Mouse (Mus musculus) hindbrain, embryonic 12.5 days (tissue): Measurements from ENCODE around the gene Plxdc2. TPM values are rescaled to one million over a fixed set of nuclear protein-coding genes. Genes with fewer than 3 reads are reported as not detected.

Source experiments
- ATAC-seq: fragments of 200-750 bp; cut with Nextera tagmentation; 2 replicates; pipeline ENCODE4 v1.8.0; 2017; ENCODE audit warnings: moderate TSS enrichment; ENCODE audit not compliant: low FRiP score
- H3K27ac ChIP-seq: fragments of 300-500 bp; sonication (generic); 2 replicates; pipeline ENCODE4 v1.5.1; 2016; ENCODE audit warnings: mild to moderate bottlenecking
- H3K27me3 ChIP-seq: fragments of 300-500 bp; sonication (generic); 2 replicates; pipeline ENCODE4 v1.6.1; 2016; ENCODE audit warnings: mild to moderate bottlenecking
- H3K36me3 ChIP-seq: fragments of 300-500 bp; sonication (generic); 2 replicates; pipeline ENCODE4 v1.6.1; 2016; ENCODE audit warnings: mild to moderate bottlenecking
- H3K4me1 ChIP-seq: fragments of 300-500 bp; sonication (generic); 2 replicates; pipeline ENCODE4 v1.6.1; 2016
- H3K4me2 ChIP-seq: fragments of 300-500 bp; sonication (generic); replicated peaks from 2 replicates; pipeline ENCODE4 v1.6.1; 2016; ENCODE audit warnings: mild to moderate bottlenecking
- H3K4me3 ChIP-seq: fragments of 300-500 bp; sonication (generic); 2 replicates; pipeline ENCODE4 v1.5.1; 2016; ENCODE audit warnings: mild to moderate bottlenecking
- H3K9ac ChIP-seq: fragments of 300-500 bp; sonication (generic); 2 replicates; pipeline ENCODE4 v1.6.1; 2016; ENCODE audit warnings: mild to moderate bottlenecking, moderate library complexity
- H3K9me3 ChIP-seq: fragments of 300-500 bp; sonication (generic); replicated peaks from 2 replicates; pipeline ENCODE4 v1.6.1; 2016; ENCODE audit warnings: mild to moderate bottlenecking
- WGBS: fragments of 180-500 bp; shearing (Covaris S2); methylation state at CpG from one replicate; pipeline ENCODE4 v1.1.7; 2016; 5-methylcytosine and 5-hydroxymethylcytosine counted together
- polyA plus RNA-seq: library from polyadenylated mRNA; unstranded; fragments of >200 nt; fragmentation: Nextera tagmentation; extraction: Ambion mirVana; gene quantifications from 2 replicates; pipeline ENCODE4 v1.2.1, GENCODE M21; 2016

Gene Plxdc2
- polyA plus RNA-seq, 1 experiment from 2014 or later = 27.3 TPM

- WGBS = 54% methylated on average over 4 of the region's 4 CpGs
- Histone ChIP-seq H3K36me3 (no peaks in the 10 kb centered on the region), H3K9ac (no peak overlapping the region), H3K4me2 (no peak overlapping the region), H3K4me3 (no peak overlapping the region), H3K27me3 (no peaks in the 10 kb centered on the region), H3K27ac (no peak overlapping the region), H3K4me1 (0 out of 2 replicates have a peak, but pooled peaks cover 2% of the 10 kb centered on the region), H3K9me3 (no peaks in the 10 kb centered on the region)
- ATAC-seq = no peak
Observed at GRCm38 (mm10) chr2:16365830-16366401, 9.8 kb downstream of the Plxdc2 start.

DNA sequence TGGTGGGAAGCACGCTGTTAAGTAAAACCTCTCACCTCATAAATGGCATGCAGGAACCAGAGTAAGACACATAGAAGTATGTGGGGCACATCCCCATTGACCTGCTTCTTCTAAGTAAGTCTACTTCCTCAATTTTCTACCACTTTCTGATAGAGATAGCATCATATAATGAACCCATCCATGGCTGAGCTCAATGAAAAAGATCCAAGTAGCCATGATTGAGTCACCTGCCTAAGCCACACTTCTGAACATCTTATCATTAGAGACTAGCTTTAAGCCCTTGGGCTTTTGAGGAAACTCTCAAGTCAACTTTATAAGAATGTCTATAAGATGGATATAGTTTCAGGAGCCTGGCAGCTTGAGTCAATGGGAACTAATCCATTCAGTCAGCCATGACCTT, 14.3 kb downstream of the Plxdc2 start:
- no peak overlapping the region for H3K27ac ChIP-seq
- H3K9me3 ChIP-seq = no peaks in the 10 kb centered on the region
- 88% methylated on average over 1 of the region's 1 CpGs for WGBS
- H3K9ac ChIP-seq = no peak overlapping the region
- no peak overlapping the region for H3K4me2 ChIP-seq
- H3K36me3 ChIP-seq = no peaks in the 10 kb centered on the region
- H3K27me3 ChIP-seq = no peaks in the 10 kb centered on the region
- ATAC-seq = no peak
- H3K4me1 ChIP-seq = 0 out of 2 replicates have a peak, but pooled peaks cover 2% of the 10 kb centered on the region
- H3K4me3 ChIP-seq = no peak overlapping the region

GRCm38 (mm10) chr2:16374288-16374687, 18.2 kb downstream of the Plxdc2 start:
- no peaks in the 10 kb centered on the region for H3K36me3 ChIP-seq
- H3K4me2 ChIP-seq = no peak overlapping the region
- ATAC-seq = no peak
- no peak overlapping the region for H3K9ac ChIP-seq
- no peak overlapping the region for H3K4me3 ChIP-seq
- H3K27me3 ChIP-seq = no peaks in the 10 kb centered on the region
- H3K9me3 ChIP-seq = no peaks in the 10 kb centered on the region
- no peaks in the 10 kb centered on the region for H3K4me1 ChIP-seq
- H3K27ac ChIP-seq = no peak overlapping the region

DNA sequence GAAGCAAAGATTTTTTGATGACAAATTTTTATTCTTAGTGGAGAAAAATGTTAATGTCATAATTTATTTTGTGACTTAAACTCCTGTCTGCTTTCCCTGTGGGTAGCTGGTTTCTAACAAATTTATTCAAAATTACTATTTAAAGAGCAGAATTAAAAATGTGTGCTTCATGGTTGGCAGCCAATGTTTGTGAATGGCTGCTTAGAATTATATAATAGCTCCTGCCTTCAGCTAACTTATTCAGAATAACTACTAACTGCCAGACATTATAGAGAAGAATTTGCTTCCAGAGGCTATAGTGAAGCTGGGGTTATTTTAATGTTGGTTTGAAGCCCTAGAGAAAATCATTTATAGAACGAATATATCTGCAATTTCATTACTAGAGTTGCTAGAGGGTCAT, 30.1 kb downstream of the Plxdc2 start:
- Histone ChIP-seq H3K4me3 (no peak overlapping the region), H3K27ac (no peak overlapping the region), H3K27me3 (no peaks in the 10 kb centered on the region), H3K36me3 (no peaks in the 10 kb centered on the region), H3K4me2 (no peak overlapping the region), H3K9me3 (no peaks in the 10 kb centered on the region), H3K4me1 (no peaks in the 10 kb centered on the region), H3K9ac (no peak overlapping the region)
- WGBS = 71% methylated on average over 1 of the region's 1 CpGs
- ATAC-seq = no peak

DNA sequence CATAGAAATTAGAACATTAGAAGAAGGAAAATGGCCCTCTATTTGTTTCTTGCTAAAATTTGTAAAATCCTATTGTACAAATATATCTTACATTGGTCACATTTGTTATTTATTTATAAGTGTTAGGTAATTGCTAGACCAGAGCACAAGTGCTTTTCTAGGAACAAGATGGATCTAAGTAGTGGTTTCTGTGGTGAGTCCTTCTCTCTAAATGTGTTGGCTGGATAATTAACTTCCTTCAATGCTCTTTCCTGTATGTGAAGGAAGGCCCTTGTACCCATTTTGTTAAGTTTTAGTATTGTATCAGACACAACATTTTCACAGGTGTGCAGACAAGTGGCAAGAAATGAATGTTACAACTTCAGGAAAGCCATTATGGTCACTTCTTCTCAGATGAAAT, 30.6 kb downstream of the Plxdc2 start:
- H3K27ac ChIP-seq = no peak overlapping the region
- no peak overlapping the region for H3K4me3 ChIP-seq
- H3K4me2 ChIP-seq = no peak overlapping the region
- H3K9ac ChIP-seq = no peak overlapping the region
- no peaks in the 10 kb centered on the region for H3K36me3 ChIP-seq
- no peak for ATAC-seq
- H3K9me3 ChIP-seq = no peaks in the 10 kb centered on the region
- no peaks in the 10 kb centered on the region for H3K4me1 ChIP-seq
- no peaks in the 10 kb centered on the region for H3K27me3 ChIP-seq

- H3K36me3 ChIP-seq = no peaks in the 10 kb centered on the region
- H3K27me3 ChIP-seq = no peaks in the 10 kb centered on the region
- H3K9ac ChIP-seq = no peak overlapping the region
- no peak overlapping the region for H3K4me3 ChIP-seq
- H3K4me2 ChIP-seq = no peak overlapping the region
- H3K4me1 ChIP-seq = no peaks in the 10 kb centered on the region
- H3K27ac ChIP-seq = no peak overlapping the region
- no peak for ATAC-seq
- no peaks in the 10 kb centered on the region for H3K9me3 ChIP-seq
Observed at GRCm38 (mm10) chr2:16387787-16388186, 31.7 kb downstream of the Plxdc2 start.

- Histone ChIP-seq H3K27me3 (no peaks in the 10 kb centered on the region), H3K4me3 (no peak overlapping the region), H3K9me3 (no peaks in the 10 kb centered on the region), H3K4me2 (no peak overlapping the region), H3K4me1 (no peaks in the 10 kb centered on the region), H3K36me3 (no peaks in the 10 kb centered on the region), H3K27ac (no peak overlapping the region), H3K9ac (no peak overlapping the region)
- no peak for ATAC-seq
- WGBS = 92% methylated on average over 3 of the region's 3 CpGs
Observed at GRCm38 (mm10) chr2:16397501-16397900, 41.4 kb downstream of the Plxdc2 start.

DNA sequence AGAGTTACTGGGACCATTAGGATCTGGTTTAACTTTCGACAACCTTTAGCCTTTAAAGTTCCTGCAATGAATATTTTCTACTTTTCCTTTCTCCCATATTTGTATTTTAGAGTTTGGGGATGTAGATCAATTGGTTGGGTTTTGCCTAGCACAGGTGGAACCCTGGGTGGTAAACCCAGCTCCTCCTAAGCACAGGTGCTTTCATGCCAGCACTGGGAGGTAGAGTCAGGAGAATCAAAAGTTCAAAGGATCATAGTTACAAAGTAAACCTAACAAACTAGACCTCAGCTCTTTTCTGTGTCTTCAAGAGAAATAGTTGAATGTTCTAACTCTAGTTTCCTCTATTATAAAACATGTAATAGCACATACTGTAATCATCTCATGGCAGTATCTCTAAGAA, 41.9 kb downstream of the Plxdc2 start:
- no peak overlapping the region for H3K9ac ChIP-seq
- H3K4me3 ChIP-seq = no peak overlapping the region
- H3K27ac ChIP-seq = no peak overlapping the region
- H3K4me2 ChIP-seq = no peak overlapping the region
- no peaks in the 10 kb centered on the region for H3K36me3 ChIP-seq
- no peaks in the 10 kb centered on the region for H3K9me3 ChIP-seq
- ATAC-seq = no peak
- H3K27me3 ChIP-seq = no peaks in the 10 kb centered on the region
- 93% methylated on average over 1 of the region's 1 CpGs for WGBS
- H3K4me1 ChIP-seq = no peaks in the 10 kb centered on the region

DNA sequence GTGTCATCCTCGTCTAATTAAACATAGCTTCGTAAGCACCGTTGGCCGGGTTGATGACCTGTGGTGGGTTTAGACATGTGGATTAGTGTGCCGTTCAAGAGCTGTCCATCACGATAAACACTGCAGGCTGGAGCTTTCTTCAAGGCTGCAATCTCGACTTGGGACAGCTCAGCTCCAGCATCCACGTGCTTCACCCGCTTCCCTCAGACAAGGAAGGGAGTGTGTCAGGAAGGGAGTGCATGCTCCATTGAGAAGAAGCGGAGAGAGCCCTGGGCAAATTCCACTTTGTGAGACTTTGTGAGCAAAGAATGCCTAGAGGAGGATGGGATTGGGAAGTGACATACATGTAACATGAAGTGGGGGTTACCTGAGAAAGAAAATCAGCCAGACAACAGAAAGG, 42.8 kb downstream of the Plxdc2 start:
- H3K9ac ChIP-seq = no peak overlapping the region
- no peaks in the 10 kb centered on the region for H3K4me1 ChIP-seq
- no peak overlapping the region for H3K4me3 ChIP-seq
- H3K9me3 ChIP-seq = no peaks in the 10 kb centered on the region
- ATAC-seq = no peak
- H3K27ac ChIP-seq = no peak overlapping the region
- H3K4me2 ChIP-seq = no peak overlapping the region
- no peaks in the 10 kb centered on the region for H3K27me3 ChIP-seq
- H3K36me3 ChIP-seq = no peaks in the 10 kb centered on the region
- 79% methylated on average over 10 of the region's 10 CpGs for WGBS

DNA sequence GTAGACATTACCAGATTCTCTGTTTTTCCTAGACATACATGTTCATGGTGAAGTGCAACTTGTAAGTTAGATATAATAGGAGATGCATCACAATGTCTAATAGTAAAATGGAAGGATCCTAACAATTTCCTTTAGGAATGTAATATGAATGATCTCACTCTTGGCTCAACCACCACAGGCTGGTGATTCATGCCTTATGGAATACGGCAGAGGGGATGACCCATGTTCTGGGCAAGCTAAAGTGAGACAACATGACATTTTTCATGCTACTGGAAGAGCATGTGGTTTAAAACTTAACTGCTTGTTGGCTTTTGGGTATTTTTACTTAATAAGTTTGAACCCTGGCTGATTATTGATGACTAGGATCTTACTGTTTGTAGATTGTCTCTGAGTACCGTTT, 50.4 kb downstream of the Plxdc2 start:
- ATAC-seq = no peak
- no peaks in the 10 kb centered on the region for H3K27me3 ChIP-seq
- no peaks in the 10 kb centered on the region for H3K36me3 ChIP-seq
- no peak overlapping the region for H3K4me2 ChIP-seq
- no peak overlapping the region for H3K9ac ChIP-seq
- no peaks in the 10 kb centered on the region for H3K9me3 ChIP-seq
- H3K27ac ChIP-seq = no peak overlapping the region
- WGBS = 81% methylated on average over 2 of the region's 2 CpGs
- H3K4me1 ChIP-seq = no peaks in the 10 kb centered on the region
- H3K4me3 ChIP-seq = no peak overlapping the region

DNA sequence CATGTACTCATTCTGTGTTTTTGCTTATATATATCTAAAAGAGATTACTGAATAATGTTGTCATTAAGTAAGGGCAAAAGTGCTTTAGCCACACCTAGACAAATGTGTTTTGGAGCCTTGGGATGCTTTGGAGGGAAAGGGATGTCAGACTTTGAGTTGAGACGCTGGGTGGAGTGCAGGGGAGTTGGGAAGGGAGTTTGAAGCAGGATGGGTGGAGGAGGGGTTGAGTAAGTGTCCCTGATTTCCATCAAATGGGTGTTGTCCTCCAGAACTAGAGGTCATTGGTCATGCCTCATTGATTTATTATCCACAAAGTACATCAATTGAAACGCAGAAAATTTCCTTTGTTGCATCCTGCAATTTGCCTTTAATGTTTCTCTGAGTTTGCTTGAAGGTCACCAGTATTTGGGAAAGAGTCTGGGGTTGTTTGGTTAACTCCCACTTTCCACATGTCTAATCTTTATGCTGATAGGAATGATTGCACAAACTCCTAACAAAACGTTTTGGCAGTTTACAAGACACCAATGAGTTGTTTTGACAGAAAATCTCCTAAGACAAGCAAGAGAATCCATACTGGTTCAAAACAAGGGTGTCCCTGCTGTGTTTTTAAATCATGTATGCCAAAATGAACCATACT, 58.4 kb downstream of the Plxdc2 start:
- no peaks in the 10 kb centered on the region for H3K9me3 ChIP-seq
- no peaks in the 10 kb centered on the region for H3K27me3 ChIP-seq
- no peak overlapping the region for H3K4me3 ChIP-seq
- WGBS = 61% methylated on average over 3 of the region's 3 CpGs
- no peaks in the 10 kb centered on the region for H3K4me1 ChIP-seq
- H3K9ac ChIP-seq = no peak overlapping the region
- H3K27ac ChIP-seq = no peak overlapping the region
- no peak overlapping the region for H3K4me2 ChIP-seq
- ATAC-seq = no peak
- H3K36me3 ChIP-seq = no peaks in the 10 kb centered on the region

DNA sequence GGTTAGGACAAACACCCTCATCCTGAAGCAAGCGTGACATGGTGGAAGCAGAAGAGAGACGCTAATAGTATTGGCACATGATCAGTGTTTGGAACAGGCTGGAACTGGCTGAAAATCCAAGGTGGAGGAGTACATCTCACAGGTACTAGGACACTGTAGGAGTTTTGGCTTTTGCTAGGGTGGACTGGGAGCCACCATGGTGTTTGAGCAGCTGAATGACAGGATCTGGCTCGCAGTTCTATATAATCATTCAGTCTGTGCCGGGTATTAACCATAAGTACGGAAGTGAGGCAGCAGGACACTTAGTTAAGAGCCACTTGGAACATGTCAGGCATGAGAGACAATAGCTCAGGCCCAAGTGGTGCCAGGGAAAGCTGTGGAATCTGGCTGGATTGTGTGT, 82.9 kb downstream of the Plxdc2 start:
- H3K27me3 ChIP-seq = no peaks in the 10 kb centered on the region
- ATAC-seq = no peak
- WGBS = 93% methylated on average over 5 of the region's 5 CpGs

GRCm38 (mm10) chr2:16442643-16443042, 86.5 kb downstream of the Plxdc2 start:
- Histone ChIP-seq H3K4me2 (no peak overlapping the region), H3K9me3 (no peaks in the 10 kb centered on the region), H3K36me3 (no peaks in the 10 kb centered on the region), H3K4me3 (no peak overlapping the region), H3K27me3 (no peaks in the 10 kb centered on the region), H3K4me1 (no peaks in the 10 kb centered on the region), H3K27ac (no peak overlapping the region), H3K9ac (no peak overlapping the region)
- WGBS = 85% methylated on average over 2 of the region's 2 CpGs
- no peak for ATAC-seq

More for the DNA sequence above, 82.9 kb downstream of the Plxdc2 start:
- H3K4me2 ChIP-seq = no peak overlapping the region
- no peaks in the 10 kb centered on the region for H3K36me3 ChIP-seq
- no peaks in the 10 kb centered on the region for H3K4me1 ChIP-seq
- H3K27ac ChIP-seq = no peak overlapping the region
- H3K9ac ChIP-seq = no peak overlapping the region
- no peak overlapping the region for H3K4me3 ChIP-seq
- H3K9me3 ChIP-seq = no peaks in the 10 kb centered on the region
